Mouse (Mus musculus) limb, embryonic 11.5 days (tissue): Measurements from ENCODE around the gene Smtn. TPM values are rescaled to one million over a fixed set of nuclear protein-coding genes. Genes with fewer than 3 reads are reported as not detected.
A peak's percentile ranks its signal among the peaks of the same experiment; 100 is the strongest.

Experiments
- ATAC-seq: fragments of 200-750 bp; cut with Nextera tagmentation; 2 replicates; pipeline ENCODE4 v1.8.0; 2017; ENCODE audit warnings: low read depth; ENCODE audit not compliant: insufficient number of reproducible peaks, low FRiP score, low TSS enrichment
- DNase-seq: peaks from one replicate; pipeline ENCODE4 v3.0.0-alpha.2; 2015; ENCODE audit warnings: low spot score
- H3K27ac ChIP-seq: fragments of 300-500 bp; sonication (generic); replicated peaks from 2 replicates; pipeline ENCODE4 v1.5.1; 2014; ENCODE audit warnings: low read depth, mild to moderate bottlenecking, low read length
- H3K27me3 ChIP-seq: fragments of 300-500 bp; sonication (generic); 2 replicates; pipeline ENCODE4 v1.6.1; 2014; ENCODE audit warnings: mild to moderate bottlenecking, low read length, mixed read lengths; ENCODE audit not compliant: control insufficient read depth, insufficient read depth
- H3K36me3 ChIP-seq: fragments of 300-500 bp; sonication (generic); 2 replicates; pipeline ENCODE4 v1.6.1; 2014; ENCODE audit warnings: mild to moderate bottlenecking, low read length, moderate library complexity, mixed read lengths; ENCODE audit not compliant: control insufficient read depth, insufficient read depth
- H3K4me1 ChIP-seq: fragments of 300-500 bp; sonication (generic); 2 replicates; pipeline ENCODE4 v1.6.1; 2014; ENCODE audit warnings: low read length, mixed read lengths; ENCODE audit not compliant: control insufficient read depth, insufficient read depth
- H3K4me2 ChIP-seq: fragments of 300-500 bp; sonication (generic); 2 replicates; pipeline ENCODE4 v1.6.1; 2014; ENCODE audit warnings: low read depth, mild to moderate bottlenecking, moderate library complexity; ENCODE audit not compliant: severe bottlenecking
- H3K4me3 ChIP-seq: fragments of 300-500 bp; sonication (generic); 2 replicates; pipeline ENCODE4 v1.5.1; 2014; ENCODE audit warnings: low read depth, low read length
- H3K9ac ChIP-seq: fragments of 300-500 bp; sonication (generic); 2 replicates; pipeline ENCODE4 v1.6.1; 2014; ENCODE audit warnings: mild to moderate bottlenecking, low read length
- H3K9me3 ChIP-seq: fragments of 300-500 bp; sonication (generic); 2 replicates; pipeline ENCODE4 v1.6.1; 2016; ENCODE audit warnings: low read length; ENCODE audit not compliant: control insufficient read depth
- WGBS: fragments of 180-500 bp; shearing (Covaris S2); extraction: QIAGEN DNeasy Blood & Tissue Kit; methylation state at CpG from one replicate; pipeline ENCODE4 v1.1.7; 2014; 5-methylcytosine and 5-hydroxymethylcytosine counted together
- polyA plus RNA-seq: library from polyadenylated mRNA; unstranded; fragments of >200 nt; fragmentation: Nextera tagmentation; extraction: Ambion mirVana; gene quantifications from 2 replicates; pipeline ENCODE4 v1.2.1, GENCODE M21; 2014

The Smtn gene
- polyA plus RNA-seq, 1 experiment from 2014 or later = 38.8 TPM

- H3K36me3 ChIP-seq = no peaks in the 10 kb centered on the region
These were observed 51.4 kb downstream of the Smtn start for GRCm38 (mm10) chr11:3489036-3489435.

GRCm38 (mm10) chr11:3487952-3488570, 52.4 kb downstream of the Smtn start, which contains the start of gene Pla2g3:
TSS of gene Pla2g3 (plus strand) at chr11:3488284.
- ATAC-seq = no peak
- Histone ChIP-seq H3K36me3 (no peaks in the 10 kb centered on the region), H3K4me1 (no peaks in the 10 kb centered on the region), H3K27me3 (no peaks in the 10 kb centered on the region), H3K9me3 (no peaks in the 10 kb centered on the region), H3K9ac (0 out of 2 replicates have a peak within 1 kb of the TSS, but pooled peaks have one; percentile 27), H3K27ac (no peak within 1 kb of the TSS), H3K4me3 (no peak within 1 kb of the TSS), H3K4me2 (0 out of 2 replicates have a peak within 1 kb of the TSS, but pooled peaks have one; percentile 12)
- 20% methylated on average over 11 of the region's 11 CpGs for WGBS
- DNase-seq = peak; percentile 37

More at GRCm38 (mm10) chr11:3489036-3489435, 51.4 kb downstream of the Smtn start:
- Histone ChIP-seq H3K27me3 (no peaks in the 10 kb centered on the region), H3K4me3 (no peak overlapping the region), H3K4me1 (no peaks in the 10 kb centered on the region), H3K9me3 (no peaks in the 10 kb centered on the region), H3K27ac (no peak overlapping the region), H3K4me2 (no peak overlapping the region), H3K9ac (no peak overlapping the region)
- ATAC-seq (no peak), DNase-seq (no peak)
- WGBS = 84% methylated on average over 5 of the region's 5 CpGs

GRCm38 (mm10) chr11:3486349-3486748, 54.1 kb downstream of the Smtn start:
- Histone ChIP-seq H3K36me3 (no peaks in the 10 kb centered on the region), H3K9me3 (no peaks in the 10 kb centered on the region), H3K27me3 (no peaks in the 10 kb centered on the region), H3K9ac (no peak overlapping the region), H3K4me1 (no peaks in the 10 kb centered on the region), H3K4me2 (no peak overlapping the region), H3K4me3 (no peak overlapping the region), H3K27ac (no peak overlapping the region)
- no peak for DNase-seq
- WGBS = 80% methylated on average over 7 of the region's 7 CpGs
- ATAC-seq = no peak

GRCm38 (mm10) chr11:3483980-3484642, 56.3 kb downstream of the Smtn start:
- 66% methylated on average over 11 of the region's 11 CpGs for WGBS
- no peaks in the 10 kb centered on the region for H3K4me1 ChIP-seq
- ATAC-seq (no peak), DNase-seq (no peak)
- H3K27me3 ChIP-seq = no peaks in the 10 kb centered on the region
- H3K9me3 ChIP-seq = no peaks in the 10 kb centered on the region
- no peaks in the 10 kb centered on the region for H3K36me3 ChIP-seq
- H3K4me2 ChIP-seq = no peak overlapping the region
- no peak overlapping the region for H3K9ac ChIP-seq
- H3K4me3 ChIP-seq = no peak overlapping the region
- no peak overlapping the region for H3K27ac ChIP-seq

- no peak for DNase-seq
These were observed 64.9 kb downstream of the Smtn start for GRCm38 (mm10) chr11:3475489-3475888.

GRCm38 (mm10) chr11:3474480-3475115, 65.8 kb downstream of the Smtn start:
- H3K9me3 ChIP-seq = no peaks in the 10 kb centered on the region
- H3K4me1 ChIP-seq = no peaks in the 10 kb centered on the region
- H3K36me3 ChIP-seq = no peaks in the 10 kb centered on the region
- no peaks in the 10 kb centered on the region for H3K27me3 ChIP-seq
- WGBS = 90% methylated on average over 7 of the region's 7 CpGs
- DNase-seq (no peak), ATAC-seq (no peak)
- no peak overlapping the region for H3K4me2 ChIP-seq
- H3K9ac ChIP-seq = no peak overlapping the region
- H3K4me3 ChIP-seq = no peak overlapping the region
- no peak overlapping the region for H3K27ac ChIP-seq

More at GRCm38 (mm10) chr11:3475489-3475888, 64.9 kb downstream of the Smtn start:
- H3K4me1 ChIP-seq = no peaks in the 10 kb centered on the region
- H3K27me3 ChIP-seq = no peaks in the 10 kb centered on the region
- no peak overlapping the region for H3K4me2 ChIP-seq
- no peak overlapping the region for H3K27ac ChIP-seq
- no peak for ATAC-seq
- H3K9me3 ChIP-seq = no peaks in the 10 kb centered on the region
- H3K9ac ChIP-seq = no peak overlapping the region
- no peaks in the 10 kb centered on the region for H3K36me3 ChIP-seq
- H3K4me3 ChIP-seq = no peak overlapping the region

- WGBS = 23% methylated on average over 1 of the region's 1 CpGs
- H3K27ac ChIP-seq = no peak overlapping the region
- ATAC-seq = 0 out of 2 replicates have a peak, but pooled peaks have one; percentile 44
These were observed 67.9 kb downstream of the Smtn start for GRCm38 (mm10) chr11:3472484-3472883.

GRCm38 (mm10) chr11:3471448-3471850, 69.0 kb downstream of the Smtn start:
- H3K4me1 ChIP-seq = no peaks in the 10 kb centered on the region

More at GRCm38 (mm10) chr11:3472484-3472883, 67.9 kb downstream of the Smtn start:
- Histone ChIP-seq H3K4me1 (no peaks in the 10 kb centered on the region), H3K27me3 (no peaks in the 10 kb centered on the region), H3K4me3 (no peak overlapping the region), H3K36me3 (no peaks in the 10 kb centered on the region), H3K9me3 (no peaks in the 10 kb centered on the region), H3K4me2 (no peak overlapping the region), H3K9ac (no peak overlapping the region)
- peak; percentile 90 for DNase-seq

More at GRCm38 (mm10) chr11:3471448-3471850, 69.0 kb downstream of the Smtn start:
- no peaks in the 10 kb centered on the region for H3K36me3 ChIP-seq
- H3K27ac ChIP-seq = no peak overlapping the region
- no peak overlapping the region for H3K4me3 ChIP-seq
- ATAC-seq (no peak), DNase-seq (no peak)
- H3K27me3 ChIP-seq = no peaks in the 10 kb centered on the region
- no peak overlapping the region for H3K9ac ChIP-seq
- no peak overlapping the region for H3K4me2 ChIP-seq
- H3K9me3 ChIP-seq = no peaks in the 10 kb centered on the region
- 21% methylated on average over 11 of the region's 11 CpGs for WGBS
